Comparison of ENCODE assay signal across 15 mouse cellular contexts in genomic region chr2:167203505-167204166, GRCm38 (mm10). TPM values are rescaled to one million over a fixed set of nuclear protein-coding genes. Genes with fewer than 3 reads are reported as not detected.
DNase-seq lines count a peak whose midpoint lies in the region; ATAC-seq and TF ChIP-seq lines count a peak whose summit lies in the region.
"Had no signal": no experiment of that assay in that cellular context is flagged by ENCODE, and none has a peak within 500 bp of the region (broad histone marks: within the 10 kb centered on the region; RNA-seq: fewer than 3 reads in every experiment).

No protein-coding gene starts in this region.

- peak; percentile 36 for DNase-seq in hindbrain, postnatal 0 days (ENCODE audit: low spot score)
- DNase-seq in hindbrain, embryonic 14.5 days (ENCODE audit: low spot score), result no peak
- peak; percentile 32 for DNase-seq in midbrain, embryonic 14.5 days
- peak; percentile 41 for DNase-seq in ZHBTc4 (ENCODE audit: low read depth, low spot score)
- DNase-seq in heart, postnatal 10 days, result no peak
- no peak for DNase-seq in heart, adult 11 months
- DNase-seq: adrenal gland, adult 2 months; heart, adult 18-20 months had no signal

- no peaks in the 10 kb centered on the region for H3K9me3 ChIP-seq in hindbrain, postnatal 0 days (ENCODE audit: low read length)
- H3K9me3 ChIP-seq in hindbrain, embryonic 14.5 days (ENCODE audit: control insufficient read depth, low read length), result no peaks in the 10 kb centered on the region
- H3K9me3 ChIP-seq in midbrain, embryonic 14.5 days (ENCODE audit: control insufficient read depth, low read length), result no peaks in the 10 kb centered on the region
- H3K9me3 ChIP-seq in midbrain, embryonic 13.5 days, result no peaks in the 10 kb centered on the region
- H3K9me3 ChIP-seq: embryonic facial prominence, embryonic 12.5 days; forebrain, embryonic 15.5 days; hindbrain, embryonic 13.5 days; limb, embryonic 12.5 days had no signal

- WGBS in hindbrain, postnatal 0 days, result 74% methylated on average over 7 of the region's 7 CpGs
- WGBS in hindbrain, embryonic 14.5 days, result 80% methylated on average over 7 of the region's 7 CpGs
- WGBS in midbrain, embryonic 14.5 days, result 73% methylated on average over 7 of the region's 7 CpGs
- WGBS in midbrain, embryonic 13.5 days, result 76% methylated on average over 7 of the region's 7 CpGs
- 68% methylated on average over 7 of the region's 7 CpGs for WGBS in small intestine, adult 2 months

- H3K9ac ChIP-seq in hindbrain, postnatal 0 days (replicated peaks; ENCODE audit: low read length), result no peak overlapping the region
- no peak overlapping the region for H3K9ac ChIP-seq in hindbrain, embryonic 14.5 days
- H3K9ac ChIP-seq in midbrain, embryonic 14.5 days (replicated peaks; ENCODE audit: low read length), result no peak overlapping the region
- H3K9ac ChIP-seq in midbrain, embryonic 13.5 days (replicated peaks), result no peak overlapping the region
- H3K9ac ChIP-seq: embryonic facial prominence, embryonic 12.5 days; forebrain, embryonic 15.5 days; hindbrain, embryonic 13.5 days; limb, embryonic 12.5 days had no signal

- H3K27me3 ChIP-seq in hindbrain, postnatal 0 days (ENCODE audit: insufficient read depth, low read length), result no peaks in the 10 kb centered on the region
- no peaks in the 10 kb centered on the region for H3K27me3 ChIP-seq in hindbrain, embryonic 14.5 days (ENCODE audit: control insufficient read depth, insufficient read depth, low read length)
- H3K27me3 ChIP-seq in midbrain, embryonic 14.5 days (ENCODE audit: control insufficient read depth, insufficient read depth, low read length), result no peaks in the 10 kb centered on the region
- H3K27me3 ChIP-seq in midbrain, embryonic 13.5 days, result no peaks in the 10 kb centered on the region
- H3K27me3 ChIP-seq in small intestine, adult 2 months (ENCODE audit: control insufficient read depth, insufficient read depth, low read length), result no peaks in the 10 kb centered on the region
- H3K27me3 ChIP-seq: embryonic facial prominence, embryonic 12.5 days; forebrain, embryonic 15.5 days; hindbrain, embryonic 13.5 days; limb, embryonic 12.5 days had no signal

- no peaks in the 10 kb centered on the region for H3K36me3 ChIP-seq in hindbrain, postnatal 0 days (ENCODE audit: insufficient read depth, low read length)
- H3K36me3 ChIP-seq in hindbrain, embryonic 14.5 days (replicated peaks; ENCODE audit: control insufficient read depth, insufficient read depth), result no peaks in the 10 kb centered on the region
- no peaks in the 10 kb centered on the region for H3K36me3 ChIP-seq in midbrain, embryonic 14.5 days (ENCODE audit: control insufficient read depth, insufficient read depth, low read length)
- no peaks in the 10 kb centered on the region for H3K36me3 ChIP-seq in midbrain, embryonic 13.5 days
- H3K36me3 ChIP-seq in small intestine, adult 2 months (ENCODE audit: control insufficient read depth, insufficient read depth, low read length), result no peaks in the 10 kb centered on the region
- H3K36me3 ChIP-seq: embryonic facial prominence, embryonic 12.5 days; forebrain, embryonic 15.5 days; hindbrain, embryonic 13.5 days had no signal

- no peak for ATAC-seq in hindbrain, postnatal 0 days
- ATAC-seq in hindbrain, embryonic 14.5 days (ENCODE audit: low FRiP score), result no peak
- ATAC-seq in midbrain, embryonic 14.5 days (ENCODE audit: low FRiP score, low TSS enrichment), result no peak
- ATAC-seq in midbrain, embryonic 13.5 days, result no peak
- ATAC-seq: forebrain, embryonic 15.5 days had no signal

- peak; percentile 71 for TF ChIP-seq CTCF in hindbrain, postnatal 0 days (IDR thresholded peaks at IDR 0.05; ENCODE audit: low read depth)
- TF ChIP-seq CTCF in small intestine, adult 2 months (IDR thresholded peaks at IDR 0.05; ENCODE audit: extremely low read depth, insufficient read length, insufficient replicate concordance, low read depth, low read length), result peak; percentile 17; the same call in 1 of the 2 replicates

- H3K4me2 ChIP-seq in hindbrain, postnatal 0 days (ENCODE audit: low read depth, low read length), result no peak overlapping the region
- H3K4me2 ChIP-seq in hindbrain, embryonic 14.5 days (replicated peaks), result no peak overlapping the region
- H3K4me2 ChIP-seq in midbrain, embryonic 14.5 days (ENCODE audit: low read length), result no peak overlapping the region
- H3K4me2 ChIP-seq in midbrain, embryonic 13.5 days (replicated peaks), result no peak overlapping the region
- H3K4me2 ChIP-seq: embryonic facial prominence, embryonic 12.5 days; forebrain, embryonic 15.5 days; hindbrain, embryonic 13.5 days; limb, embryonic 12.5 days had no signal

- no peak for TF ChIP-seq POLR2A in small intestine, adult 2 months (IDR thresholded peaks at IDR 0.05; ENCODE audit: low read depth, low read length)

- no peak overlapping the region for H3K4me3 ChIP-seq in hindbrain, postnatal 0 days (ENCODE audit: low read length)
- no peak overlapping the region for H3K4me3 ChIP-seq in hindbrain, embryonic 14.5 days (replicated peaks; ENCODE audit: low read length)
- H3K4me3 ChIP-seq in midbrain, embryonic 14.5 days (replicated peaks; ENCODE audit: low read depth, low read length), result no peak overlapping the region
- no peak overlapping the region for H3K4me3 ChIP-seq in midbrain, embryonic 13.5 days (replicated peaks)
- no peak overlapping the region for H3K4me3 ChIP-seq in small intestine, adult 2 months (ENCODE audit: low read depth, low read length)
- H3K4me3 ChIP-seq: embryonic facial prominence, embryonic 12.5 days; forebrain, embryonic 15.5 days; hindbrain, embryonic 13.5 days; limb, embryonic 12.5 days had no signal

- intact Hi-C loops in heart, postnatal 10 days (cut with DNase I), result no loop called here

- 0 out of 2 replicates have a peak, but pooled peaks cover 10% of the 10 kb centered on the region for H3K4me1 ChIP-seq in hindbrain, postnatal 0 days (ENCODE audit: insufficient read depth, low read length)
- H3K4me1 ChIP-seq in hindbrain, embryonic 14.5 days (replicated peaks; ENCODE audit: control insufficient read depth, insufficient read depth, low read length), result peaks cover 24% of the 10 kb centered on the region
- H3K4me1 ChIP-seq in midbrain, embryonic 14.5 days (ENCODE audit: control insufficient read depth, insufficient read depth, low read length), result peaks cover 23% of the 10 kb centered on the region
- peaks cover 30% of the 10 kb centered on the region for H3K4me1 ChIP-seq in midbrain, embryonic 13.5 days (replicated peaks)
- H3K4me1 ChIP-seq in small intestine, adult 2 months (ENCODE audit: control insufficient read depth, insufficient read depth, insufficient read length, low read length), result no peaks in the 10 kb centered on the region

- no peak overlapping the region for H3K27ac ChIP-seq in hindbrain, postnatal 0 days
- H3K27ac ChIP-seq in hindbrain, embryonic 14.5 days, result no peak overlapping the region
- H3K27ac ChIP-seq in midbrain, embryonic 14.5 days (replicated peaks; ENCODE audit: low read depth, low read length), result no peak overlapping the region
- H3K27ac ChIP-seq in midbrain, embryonic 13.5 days, result no peak overlapping the region
- no peak overlapping the region for H3K27ac ChIP-seq in small intestine, adult 2 months (ENCODE audit: insufficient read depth, low read depth, low read length)
- H3K27ac ChIP-seq: embryonic facial prominence, embryonic 12.5 days; hindbrain, embryonic 13.5 days; limb, embryonic 12.5 days had no signal

RNA-seq across cellular contexts. Expression of gene Kcnb1, which starts 13.7 kb away (rescaled TPM):
- 21.5 and 33.6 TPM in 2 replicates for total RNA-seq in hindbrain, postnatal 0 days (2014; rRNA removed)
- polyA plus RNA-seq in hindbrain, postnatal 0 days (2015; fragmentation: Nextera tagmentation; extraction: Ambion mirVana), result 4.0 and 5.1 TPM in 2 replicates
- polyA plus RNA-seq in hindbrain, embryonic 14.5 days (2014; fragmentation: Nextera tagmentation; extraction: Ambion mirVana), result 3.5 and 3.9 TPM in 2 replicates
- polyA plus RNA-seq in midbrain, embryonic 14.5 days (2014; fragmentation: Nextera tagmentation; extraction: Ambion mirVana), result 3.1 and 5.2 TPM in 2 replicates
- 2.1 and 2.3 TPM in 2 replicates for polyA plus RNA-seq in midbrain, embryonic 13.5 days (2015; fragmentation: Nextera tagmentation; extraction: Ambion mirVana)
- polyA plus RNA-seq in small intestine, adult 2 months (2012; rRNA removed), result 2.2 and 2.7 TPM in 2 replicates
- 10 to 100 TPM; 45.4 to 50.2 TPM for total RNA-seq in heart, postnatal 10 days (2021)

RNA-seq across cellular contexts. Expression of gene Ptgis, which starts 36.8 kb away (rescaled TPM):
- total RNA-seq in hindbrain, postnatal 0 days (2014; rRNA removed), result 3.2 and 7.7 TPM in 2 replicates
- polyA plus RNA-seq in hindbrain, postnatal 0 days (2015; fragmentation: Nextera tagmentation; extraction: Ambion mirVana), result 4.1 and 4.4 TPM in 2 replicates
- polyA plus RNA-seq in hindbrain, embryonic 14.5 days (2014; fragmentation: Nextera tagmentation; extraction: Ambion mirVana), result 3.8 and 4.9 TPM in 2 replicates
- 2.2 and 5.3 TPM in 2 replicates for polyA plus RNA-seq in midbrain, embryonic 14.5 days (2014; fragmentation: Nextera tagmentation; extraction: Ambion mirVana)
- polyA plus RNA-seq in midbrain, embryonic 13.5 days (2015; fragmentation: Nextera tagmentation; extraction: Ambion mirVana), result 4.0 and 4.5 TPM in 2 replicates
- 3.2 and 5.2 TPM in 2 replicates for polyA plus RNA-seq in small intestine, adult 2 months (2012; rRNA removed)
- 10 to 100 TPM; 35.8 to 39.7 TPM for total RNA-seq in heart, postnatal 10 days (2021)
- total RNA-seq: megakaryocyte, adult 5-6 weeks had no signal

Comparison
In these comparisons a context has a peak if more than half of its experiments do, and no peak if none do; other contexts are left out.
1. DNase-seq: peak in hindbrain, postnatal 0 days (single experiment), midbrain, embryonic 14.5 days (single experiment) and ZHBTc4 (single experiment); none in hindbrain, embryonic 14.5 days (single experiment), heart, postnatal 10 days (0 of 2) and heart, adult 11 months (single experiment).